Mouse (Mus musculus) liver, embryonic 11.5 days (tissue): ENCODE results near the gene Cdkn2d. TPM values are rescaled to one million over a fixed set of nuclear protein-coding genes. Genes with fewer than 3 reads are reported as not detected.
"Not testable (repeated sequence)": the region's sequence is repeated elsewhere in the genome, so short reads cannot be mapped to it uniquely, and the experiment has no call there.

ENCODE experiments used
- ATAC-seq: fragments of 200-750 bp; cut with Nextera tagmentation; replicated peaks from 2 replicates; pipeline ENCODE4 v1.8.0; 2017; ENCODE audit warnings: moderate number of reproducible peaks, mild to moderate bottlenecking, moderate TSS enrichment, moderate library complexity; ENCODE audit not compliant: low FRiP score
- DNase-seq: peaks from one replicate; pipeline ENCODE4 v3.0.0-alpha.2; 2017; ENCODE audit warnings: low spot score
- H3K27ac ChIP-seq: fragments of 300-500 bp; sonication (generic); 2 replicates; pipeline ENCODE4 v1.5.1; 2014; ENCODE audit warnings: mild to moderate bottlenecking, low read depth, low read length, control low read depth
- H3K27me3 ChIP-seq: fragments of 300-500 bp; sonication (generic); replicated peaks from 2 replicates; pipeline ENCODE4 v1.6.1; 2014; ENCODE audit warnings: low read length, mixed read lengths; ENCODE audit not compliant: control insufficient read depth, insufficient read depth
- H3K36me3 ChIP-seq: fragments of 300-500 bp; sonication (generic); 2 replicates; pipeline ENCODE4 v1.6.1; 2014; ENCODE audit warnings: mild to moderate bottlenecking, low read length, moderate library complexity, mixed read lengths; ENCODE audit not compliant: control insufficient read depth, insufficient read depth
- H3K4me1 ChIP-seq: fragments of 300-500 bp; sonication (generic); replicated peaks from 2 replicates; pipeline ENCODE4 v1.6.1; 2014; ENCODE audit warnings: low read length, mixed read lengths; ENCODE audit not compliant: control insufficient read depth, insufficient read depth
- H3K4me2 ChIP-seq: fragments of 300-500 bp; sonication (generic); 2 replicates; pipeline ENCODE4 v1.6.1; 2014; ENCODE audit warnings: mild to moderate bottlenecking, control low read depth, moderate library complexity
- H3K4me3 ChIP-seq: fragments of 300-500 bp; sonication (generic); 2 replicates; pipeline ENCODE4 v1.5.1; 2014; ENCODE audit warnings: low read depth, low read length, control low read depth
- H3K9ac ChIP-seq: fragments of 300-500 bp; sonication (generic); 2 replicates; pipeline ENCODE4 v1.6.1; 2014; ENCODE audit warnings: low read depth, low read length, control low read depth
- H3K9me3 ChIP-seq: fragments of 300-500 bp; sonication (generic); 2 replicates; pipeline ENCODE4 v1.6.1; 2016; ENCODE audit warnings: low read length, inconsistent platforms, mixed read lengths; ENCODE audit not compliant: control insufficient read depth
- WGBS: fragments of 180-500 bp; shearing (Covaris S2); extraction: QIAGEN DNeasy Blood & Tissue Kit; methylation state at CpG from one replicate; pipeline ENCODE4 v1.1.7; 2014; 5-methylcytosine and 5-hydroxymethylcytosine counted together
- polyA plus RNA-seq: library from polyadenylated mRNA; unstranded; fragments of >200 nt; fragmentation: Nextera tagmentation; extraction: Ambion mirVana; gene quantifications from 2 replicates; pipeline ENCODE4 v1.2.1, GENCODE M21; 2014

Cdkn2d gene
- polyA plus RNA-seq, 1 experiment from 2014 or later = 48.2 TPM

- Histone ChIP-seq H3K4me1 (peaks cover 16% of the 10 kb centered on the region), H3K9ac (no peak overlapping the region), H3K36me3 (no peaks in the 10 kb centered on the region), H3K4me2 (0 out of 2 replicates have a peak overlapping the region, but pooled peaks have one; percentile 10), H3K27me3 (peaks cover 15% of the 10 kb centered on the region), H3K27ac (no peak overlapping the region), H3K9me3 (no peaks in the 10 kb centered on the region), H3K4me3 (no peak overlapping the region)
- peak; percentile 91 for DNase-seq
- ATAC-seq = peak; percentile 94
- WGBS = 5% methylated on average over 11 of the region's 11 CpGs
These were observed 22.2 kb upstream of the Cdkn2d start for GRCm38 (mm10) chr9:21313394-21313793.

GRCm38 (mm10) chr9:21312134-21312533 lies 20.9 kb upstream of the Cdkn2d start, which contains the start of gene Ap1m2:
Gene Ap1m2, minus strand, starts transcription at chr9:21312337.
- Histone ChIP-seq H3K36me3 (no peaks in the 10 kb centered on the region), H3K9ac (no peak within 1 kb of the TSS), H3K9me3 (no peaks in the 10 kb centered on the region), H3K27ac (no peak within 1 kb of the TSS), H3K27me3 (peaks cover 15% of the 10 kb centered on the region), H3K4me1 (peaks cover 16% of the 10 kb centered on the region), H3K4me2 (0 out of 2 replicates have a peak within 1 kb of the TSS, but pooled peaks have one; percentile 11), H3K4me3 (peak within 1 kb of the TSS; percentile 18; the same call in 1 of the 2 replicates)
- no peak for ATAC-seq
- WGBS = 21% methylated on average over 35 of the region's 35 CpGs
- no peak for DNase-seq

GRCm38 (mm10) chr9:21311695-21312094 lies 20.5 kb upstream of the Cdkn2d start:
- Histone ChIP-seq H3K27me3 (peaks cover 15% of the 10 kb centered on the region), H3K36me3 (no peaks in the 10 kb centered on the region), H3K4me2 (no peak overlapping the region), H3K4me3 (peak overlapping the region; percentile 18; the same call in 1 of the 2 replicates), H3K9me3 (no peaks in the 10 kb centered on the region), H3K9ac (no peak overlapping the region), H3K4me1 (peaks cover 16% of the 10 kb centered on the region), H3K27ac (no peak overlapping the region)
- 39% methylated on average over 7 of the region's 7 CpGs for WGBS
- DNase-seq (no peak), ATAC-seq (no peak)

GRCm38 (mm10) chr9:21309150-21309741 lies 18.0 kb upstream of the Cdkn2d start:
- ATAC-seq = 0 out of 2 replicates have a peak, but pooled peaks have one; percentile 30
- Histone ChIP-seq H3K36me3 (no peaks in the 10 kb centered on the region), H3K27ac (no peak overlapping the region), H3K4me1 (peaks cover 4% of the 10 kb centered on the region), H3K9me3 (no peaks in the 10 kb centered on the region), H3K27me3 (peaks cover 15% of the 10 kb centered on the region), H3K9ac (no peak overlapping the region), H3K4me2 (peak overlapping the region; percentile 31), H3K4me3 (no peak overlapping the region)
- 65% methylated on average over 15 of the region's 15 CpGs for WGBS
- no peak for DNase-seq

GRCm38 (mm10) chr9:21305065-21305464 lies 13.9 kb upstream of the Cdkn2d start:
- DNase-seq (no peak), ATAC-seq (no peak)
- H3K4me2 ChIP-seq = no peak overlapping the region
- no peak overlapping the region for H3K27ac ChIP-seq
- H3K4me1 ChIP-seq = no peaks in the 10 kb centered on the region
- H3K27me3 ChIP-seq = no peaks in the 10 kb centered on the region
- H3K9ac ChIP-seq = no peak overlapping the region
- H3K4me3 ChIP-seq = no peak overlapping the region
- WGBS = 71% methylated on average over 7 of the region's 7 CpGs
- no peaks in the 10 kb centered on the region for H3K9me3 ChIP-seq
- H3K36me3 ChIP-seq = no peaks in the 10 kb centered on the region

- Histone ChIP-seq H3K27ac (no peak overlapping the region), H3K36me3 (no peaks in the 10 kb centered on the region), H3K9me3 (no peaks in the 10 kb centered on the region), H3K4me2 (no peak overlapping the region), H3K4me3 (no peak overlapping the region), H3K4me1 (no peaks in the 10 kb centered on the region), H3K27me3 (no peaks in the 10 kb centered on the region), H3K9ac (no peak overlapping the region)
- DNase-seq = no peak
- no peak for ATAC-seq
- 83% methylated on average over 10 of the region's 10 CpGs for WGBS
These were observed 7.8 kb upstream of the Cdkn2d start for GRCm38 (mm10) chr9:21299014-21299413.

- H3K4me1 ChIP-seq = peaks cover 17% of the 10 kb centered on the region
- H3K4me2 ChIP-seq = peak overlapping the region; percentile 53
- H3K9me3 ChIP-seq = no peaks in the 10 kb centered on the region
- peak overlapping the region; percentile 75 for H3K9ac ChIP-seq
- no peak overlapping the region for H3K4me3 ChIP-seq
- no peak for DNase-seq
- WGBS = 80% methylated on average over 3 of the region's 3 CpGs
- 0 out of 2 replicates have a peak, but pooled peaks cover 4% of the 10 kb centered on the region for H3K36me3 ChIP-seq
- H3K27ac ChIP-seq = 0 out of 2 replicates have a peak overlapping the region, but pooled peaks have one; percentile 36
- H3K27me3 ChIP-seq = no peaks in the 10 kb centered on the region
- ATAC-seq = no peak
These were observed 1.1 kb upstream of the Cdkn2d start for GRCm38 (mm10) chr9:21292271-21292670.

GRCm38 (mm10) chr9:21291868-21292267 lies 661 bp upstream of the Cdkn2d start:
- Histone ChIP-seq H3K4me3 (peak overlapping the region; percentile 45), H3K4me1 (peaks cover 21% of the 10 kb centered on the region), H3K9ac (peak overlapping the region; percentile 75), H3K4me2 (peak overlapping the region; percentile 53), H3K27ac (peak overlapping the region; percentile 89)
- H3K9me3 ChIP-seq, H3K36me3 ChIP-seq, H3K27me3 ChIP-seq, DNase-seq, ATAC-seq: not testable (repeated sequence)
- 13% methylated on average over 7 of the region's 7 CpGs for WGBS

GRCm38 (mm10) chr9:21290589-21290988 lies 618 bp downstream of the Cdkn2d start:
- WGBS = 1% methylated on average over 20 of the region's 20 CpGs

More at GRCm38 (mm10) chr9:21290589-21290988, 618 bp downstream of the Cdkn2d start:
- H3K36me3 ChIP-seq = peaks cover 7% of the 10 kb centered on the region
- peak overlapping the region; percentile 89 for H3K27ac ChIP-seq
- H3K9ac ChIP-seq = peak overlapping the region; percentile 92
- no peaks in the 10 kb centered on the region for H3K9me3 ChIP-seq
- no peaks in the 10 kb centered on the region for H3K27me3 ChIP-seq
- DNase-seq (no peak), ATAC-seq (peak; percentile 8)
- peak overlapping the region; percentile 89 for H3K4me3 ChIP-seq
- peaks cover 28% of the 10 kb centered on the region for H3K4me1 ChIP-seq
- peak overlapping the region; percentile 83 for H3K4me2 ChIP-seq
